Mouse (Mus musculus) bone marrow, adult 2 months (tissue): ENCODE measurements around the gene Zmat3.

ENCODE experiments used
- CTCF ChIP-seq: fragments of 200-500 bp; IDR thresholded peaks from 2 replicates; pipeline ENCODE4 v1.5.1; 2011; ENCODE audit warnings: low read length, control low read depth; ENCODE audit not compliant: control insufficient read depth, insufficient read depth
- POLR2A ChIP-seq: fragments of 200-500 bp; IDR thresholded peaks from 2 replicates; pipeline ENCODE4 v1.6.1; 2011; ENCODE audit warnings: low read depth, mild to moderate bottlenecking, control low read depth, low read length, borderline replicate concordance; ENCODE audit not compliant: control insufficient read depth

GRCm38 (mm10) chr3:32405699-32406098, 39.9 kb upstream of the Zmat3 start:
- TF ChIP-seq CTCF (no peak), POLR2A (no peak)
